Mouse (Mus musculus): Measurements from ENCODE around the gene Tmem178b. TPM values are rescaled to one million over a fixed set of nuclear protein-coding genes. Genes with fewer than 3 reads are reported as not detected.

Gene Tmem178b
- polyA plus RNA-seq, 1 experiment from 2014 or later: 18.2 TPM

DNA sequence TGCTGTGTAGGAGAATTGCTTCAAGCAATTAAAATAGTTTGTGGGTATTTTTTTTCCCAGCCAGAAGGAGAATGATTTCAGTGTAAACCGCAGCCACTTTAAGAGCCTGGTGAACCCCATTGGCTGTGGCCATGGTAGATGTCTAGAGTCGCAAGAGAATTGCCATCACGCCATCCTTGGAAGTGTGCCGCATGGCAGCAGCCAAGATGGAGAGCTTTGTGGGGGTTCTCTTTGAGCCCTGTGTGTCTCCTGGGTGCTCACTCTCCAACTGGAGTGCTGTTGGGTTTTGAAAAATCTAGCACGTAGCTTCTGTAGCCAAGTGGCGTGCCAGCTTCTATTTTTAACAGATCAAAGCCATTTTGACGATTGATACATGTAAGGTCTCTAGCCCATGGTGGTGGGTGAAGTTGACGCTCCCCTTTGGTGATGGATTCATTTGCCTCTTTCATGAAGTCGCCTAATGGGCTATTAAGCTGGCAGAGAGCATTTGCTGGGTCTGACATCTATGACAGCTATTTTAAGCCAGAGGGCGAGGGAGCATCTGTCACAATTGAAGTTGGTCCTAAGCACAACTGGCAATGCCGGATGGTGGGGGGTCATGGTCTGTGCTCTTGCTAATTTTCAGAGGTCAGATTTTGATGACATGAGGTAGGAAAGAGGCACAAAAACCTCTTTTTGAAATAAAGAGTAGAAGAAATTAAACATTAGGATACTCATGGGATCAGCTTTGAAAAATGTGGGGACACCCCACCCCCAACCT, 133.1 kb downstream of the Tmem178b start:
- Histone ChIP-seq H3K36me3 (no peaks in the 10 kb centered on the region), H3K27ac (replicated peaks) (no peak overlapping the region), H3K4me3 (no peak overlapping the region), H3K9me3 (no peaks in the 10 kb centered on the region), H3K27me3 (no peaks in the 10 kb centered on the region), H3K9ac (replicated peaks) (no peak overlapping the region), H3K4me1 (peaks cover 20% of the 10 kb centered on the region), H3K4me2 (replicated peaks) (no peak overlapping the region)
- no peak for ATAC-seq (ENCODE audit: low FRiP score, low read depth)
- WGBS: 77% methylated on average over 11 of the region's 11 CpGs

DNA sequence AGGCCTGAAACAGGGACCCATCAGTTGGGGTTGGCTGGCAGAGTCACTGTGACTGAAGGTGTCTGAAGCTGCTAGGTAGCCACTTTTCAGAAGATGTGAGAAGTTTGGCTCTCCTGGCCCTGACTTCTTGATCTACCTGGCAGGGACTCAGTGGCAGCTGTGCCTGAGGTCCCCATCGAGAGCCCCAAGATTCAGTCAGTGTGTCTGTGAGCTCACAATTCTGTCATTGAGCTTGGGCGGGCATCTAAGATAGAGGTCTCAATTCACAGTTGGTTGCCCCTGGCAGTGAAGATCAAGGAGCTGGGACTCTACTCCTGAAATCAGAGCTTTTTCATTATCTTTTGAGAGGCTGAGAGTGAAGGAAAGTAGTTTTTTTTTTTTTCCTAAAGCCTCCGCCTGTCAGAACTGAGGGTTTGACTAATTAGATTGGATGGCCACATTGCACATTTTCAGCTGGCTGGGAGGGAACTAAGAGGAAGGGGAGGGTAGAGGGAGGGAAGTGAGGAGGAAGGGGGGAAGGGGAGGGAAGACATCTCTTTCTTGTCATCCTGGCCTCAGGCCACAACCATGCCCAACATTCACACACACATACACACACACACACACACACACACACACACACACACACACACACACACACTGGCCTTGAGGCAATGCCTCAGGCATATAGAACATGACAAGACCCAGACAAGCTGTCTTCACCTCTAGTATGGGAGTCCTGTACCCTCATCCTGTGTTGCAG, 135.3 kb downstream of the Tmem178b start:
- 51% methylated on average over 3 of the region's 3 CpGs for WGBS
- Histone ChIP-seq H3K9me3 (no peaks in the 10 kb centered on the region), H3K4me2 (replicated peaks) (no peak overlapping the region), H3K27me3 (no peaks in the 10 kb centered on the region), H3K27ac (replicated peaks) (peak overlapping the region; percentile 46; the same call in 1 of the 2 replicates), H3K4me3 (no peak overlapping the region), H3K36me3 (no peaks in the 10 kb centered on the region), H3K9ac (replicated peaks) (no peak overlapping the region), H3K4me1 (peaks cover 20% of the 10 kb centered on the region)
- peak; percentile 68; the same call in 1 of the 2 replicates for ATAC-seq (ENCODE audit: low FRiP score, low read depth)

DNA sequence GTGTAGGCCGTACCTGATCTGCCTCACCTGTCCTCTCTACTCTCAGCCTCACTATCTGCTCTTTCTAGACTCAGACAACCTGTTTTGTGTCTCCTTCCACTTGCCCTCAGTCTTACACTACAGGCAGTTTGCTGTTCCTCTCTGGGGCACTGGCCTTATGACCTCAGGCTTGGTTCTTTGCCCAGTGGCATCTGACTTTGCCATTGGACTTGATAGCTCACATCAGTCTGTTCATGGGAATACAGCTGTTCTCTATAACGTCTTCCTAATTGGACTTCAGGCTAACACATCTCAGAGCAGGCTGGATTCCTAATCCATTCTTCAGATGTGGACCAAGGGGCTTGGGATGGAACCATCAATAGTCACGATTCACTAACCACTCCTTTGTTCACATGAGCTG, 136.6 kb downstream of the Tmem178b start:
- Histone ChIP-seq H3K9ac (replicated peaks) (no peak overlapping the region), H3K4me3 (no peak overlapping the region), H3K4me2 (replicated peaks) (no peak overlapping the region), H3K4me1 (peaks cover 22% of the 10 kb centered on the region), H3K9me3 (no peaks in the 10 kb centered on the region), H3K27me3 (no peaks in the 10 kb centered on the region), H3K27ac (replicated peaks) (no peak overlapping the region), H3K36me3 (no peaks in the 10 kb centered on the region)
- WGBS: 80% methylated on average over 3 of the region's 3 CpGs
- ATAC-seq (ENCODE audit: low FRiP score, low read depth): no peak

DNA sequence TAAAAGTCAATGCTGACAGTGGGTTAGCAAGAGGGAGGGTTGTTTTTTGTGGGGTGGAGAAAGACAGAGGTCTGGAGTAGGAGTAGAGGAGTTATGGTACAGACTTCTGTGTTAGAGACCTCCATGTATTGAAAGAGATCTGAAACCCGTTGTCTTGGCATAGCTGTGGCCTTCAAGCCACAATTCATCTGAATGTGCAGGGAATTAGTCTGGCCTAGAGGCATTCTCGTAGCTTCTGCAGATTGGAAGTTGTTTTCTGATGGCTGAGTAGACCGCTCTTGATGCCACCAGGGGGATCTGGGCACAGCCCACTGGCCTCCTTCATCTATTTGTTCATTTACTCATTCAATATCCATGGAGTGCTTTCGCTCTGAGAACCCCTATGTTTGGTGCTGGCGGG, 138.0 kb downstream of the Tmem178b start:
- no peak for ATAC-seq (ENCODE audit: low FRiP score, low read depth)
- H3K9me3 ChIP-seq: no peaks in the 10 kb centered on the region
- peaks cover 33% of the 10 kb centered on the region for H3K4me1 ChIP-seq
- H3K4me3 ChIP-seq: no peak overlapping the region
- no peaks in the 10 kb centered on the region for H3K27me3 ChIP-seq
- H3K36me3 ChIP-seq: no peaks in the 10 kb centered on the region
- WGBS: 86% methylated on average over 5 of the region's 5 CpGs
- no peak overlapping the region for H3K9ac ChIP-seq (replicated peaks)
- no peak overlapping the region for H3K27ac ChIP-seq (replicated peaks)
- no peak overlapping the region for H3K4me2 ChIP-seq (replicated peaks)

DNA sequence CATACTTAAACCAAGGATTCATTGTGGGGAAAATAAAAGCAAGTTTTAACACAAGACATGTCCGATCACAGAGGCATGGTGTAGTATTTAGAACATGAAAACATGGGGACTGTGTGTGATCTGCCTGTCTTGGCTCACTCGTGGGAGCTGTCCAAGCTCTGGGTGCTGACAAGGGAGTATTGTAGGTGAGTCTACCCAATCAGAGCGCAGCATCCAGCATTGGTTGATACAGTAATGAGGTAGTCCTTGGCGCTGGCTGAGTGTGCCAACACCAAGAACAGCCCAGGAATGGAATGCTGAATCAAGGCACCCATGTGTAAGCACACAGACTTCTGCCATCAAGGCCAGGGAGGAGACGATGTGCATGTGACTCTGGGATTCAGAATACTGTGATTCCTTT, 138.5 kb downstream of the Tmem178b start:
- Histone ChIP-seq H3K9me3 (no peaks in the 10 kb centered on the region), H3K4me1 (peaks cover 39% of the 10 kb centered on the region), H3K4me2 (replicated peaks) (no peak overlapping the region), H3K9ac (replicated peaks) (no peak overlapping the region), H3K4me3 (no peak overlapping the region), H3K27ac (replicated peaks) (no peak overlapping the region), H3K36me3 (no peaks in the 10 kb centered on the region), H3K27me3 (no peaks in the 10 kb centered on the region)
- ATAC-seq (ENCODE audit: low FRiP score, low read depth): no peak
- 74% methylated on average over 5 of the region's 5 CpGs for WGBS

DNA sequence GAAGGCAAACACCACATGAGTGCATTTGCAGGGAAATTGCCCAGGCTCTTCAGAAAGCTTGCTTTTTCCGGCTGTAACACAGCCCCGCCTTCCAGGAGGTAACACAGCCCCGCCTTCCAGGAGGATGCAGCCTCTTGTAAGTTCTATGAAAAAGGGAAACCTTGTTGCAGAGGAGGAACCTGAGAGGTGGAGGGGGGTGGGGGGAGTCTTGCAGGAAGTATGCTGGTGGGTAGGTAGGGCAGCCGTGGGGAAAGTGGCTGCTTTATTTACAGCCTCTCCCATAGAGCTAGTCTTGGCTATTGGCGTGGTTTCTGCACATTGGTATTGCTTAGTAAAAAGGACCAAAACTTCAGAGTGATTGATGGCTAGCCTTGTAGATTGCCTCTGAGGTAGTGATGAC, 140.3 kb downstream of the Tmem178b start:
- Histone ChIP-seq H3K36me3 (no peaks in the 10 kb centered on the region), H3K27me3 (no peaks in the 10 kb centered on the region), H3K27ac (replicated peaks) (no peak overlapping the region), H3K9me3 (no peaks in the 10 kb centered on the region), H3K4me3 (no peak overlapping the region), H3K4me2 (replicated peaks) (no peak overlapping the region), H3K9ac (replicated peaks) (no peak overlapping the region), H3K4me1 (peaks cover 33% of the 10 kb centered on the region)
- WGBS: 87% methylated on average over 5 of the region's 5 CpGs
- ATAC-seq (ENCODE audit: low FRiP score, low read depth): no peak

DNA sequence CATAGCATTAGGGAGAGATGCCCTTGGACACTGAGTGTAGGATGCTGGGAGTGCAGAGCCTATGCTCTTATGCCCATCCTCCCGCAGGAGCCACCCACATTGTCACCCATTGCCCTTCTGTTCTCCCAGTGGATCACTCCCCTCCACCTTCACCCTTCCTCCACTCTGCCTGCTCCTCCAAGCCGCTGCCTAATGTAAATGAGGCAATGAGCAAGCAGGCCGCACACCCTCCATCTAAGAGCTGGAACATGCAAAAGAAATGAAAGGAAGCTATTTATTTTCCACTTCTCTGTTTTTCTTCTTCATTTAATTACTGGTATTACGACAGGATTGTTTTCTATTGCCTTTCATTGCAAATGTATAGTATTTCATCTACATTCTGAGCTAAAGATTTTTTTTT, 142.1 kb downstream of the Tmem178b start:
- Histone ChIP-seq H3K9ac (replicated peaks) (no peak overlapping the region), H3K27ac (replicated peaks) (peak overlapping the region; percentile 67), H3K9me3 (no peaks in the 10 kb centered on the region), H3K27me3 (no peaks in the 10 kb centered on the region), H3K36me3 (no peaks in the 10 kb centered on the region), H3K4me3 (no peak overlapping the region), H3K4me2 (replicated peaks) (no peak overlapping the region), H3K4me1 (peaks cover 27% of the 10 kb centered on the region)
- WGBS: 64% methylated on average over 4 of the region's 4 CpGs
- ATAC-seq (ENCODE audit: low FRiP score, low read depth): no peak

DNA sequence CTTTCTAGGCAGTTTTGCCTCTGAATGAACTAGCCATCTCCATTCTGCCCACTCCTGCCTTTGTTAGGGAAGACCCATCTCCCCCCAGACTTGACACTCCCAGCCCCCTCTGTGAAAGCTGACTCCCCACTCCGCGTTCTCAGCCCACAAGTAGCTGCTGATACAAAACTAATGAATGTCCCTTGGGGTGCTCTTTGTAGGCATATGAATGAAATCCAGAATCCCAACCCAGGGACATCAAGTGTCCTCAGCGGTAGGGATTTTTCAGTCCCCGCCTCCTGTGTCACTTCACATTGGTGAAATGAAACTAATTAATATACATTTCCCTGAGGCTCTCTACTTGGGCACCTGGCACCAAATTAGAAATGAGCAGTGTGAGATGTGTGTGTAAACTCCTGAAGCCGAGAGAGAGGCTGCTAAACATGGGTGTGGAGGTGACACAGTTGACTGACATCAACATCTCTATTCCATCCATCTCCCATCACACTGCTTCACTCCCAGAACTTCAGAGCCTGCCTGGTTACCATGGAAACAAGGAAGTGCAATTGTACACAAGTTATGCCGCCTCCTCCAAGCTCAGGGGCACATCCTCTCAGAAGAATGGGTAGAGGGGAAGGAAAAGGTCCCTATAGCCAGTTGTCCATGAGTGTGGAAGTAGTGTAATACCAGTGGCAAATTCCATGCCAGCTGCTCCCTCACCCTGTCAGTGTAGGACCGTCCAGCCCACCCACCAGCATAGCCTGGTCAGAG, 142.8 kb downstream of the Tmem178b start:
- H3K4me2 ChIP-seq (replicated peaks): no peak overlapping the region
- no peaks in the 10 kb centered on the region for H3K36me3 ChIP-seq
- peak overlapping the region; percentile 67 for H3K27ac ChIP-seq (replicated peaks)
- no peak overlapping the region for H3K4me3 ChIP-seq
- H3K9me3 ChIP-seq: no peaks in the 10 kb centered on the region
- peaks cover 26% of the 10 kb centered on the region for H3K4me1 ChIP-seq
- WGBS: 36% methylated on average over 7 of the region's 7 CpGs
- no peak overlapping the region for H3K9ac ChIP-seq (replicated peaks)
- H3K27me3 ChIP-seq: no peaks in the 10 kb centered on the region
- peak; percentile 31 for ATAC-seq (ENCODE audit: low FRiP score, low read depth)

DNA sequence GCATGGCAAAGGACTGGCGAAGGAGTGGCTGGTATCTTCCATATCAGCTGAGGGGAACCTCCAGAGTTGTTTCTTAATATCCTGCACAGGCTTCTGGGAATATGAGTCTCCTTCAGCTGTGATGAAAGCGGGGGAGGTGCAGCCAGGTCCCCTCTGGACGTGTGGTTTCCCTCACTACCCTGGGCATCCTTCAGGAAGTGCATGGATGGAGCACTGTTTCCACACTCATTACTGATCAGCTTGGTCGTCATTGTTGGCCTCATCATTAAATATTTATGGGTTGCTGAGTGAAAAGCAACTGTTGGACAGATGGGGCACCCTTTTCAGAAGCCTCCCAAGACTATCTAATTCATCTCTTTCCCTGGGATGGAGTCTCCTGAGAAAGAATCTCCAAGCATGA, 146.3 kb downstream of the Tmem178b start:
- Histone ChIP-seq H3K9ac (replicated peaks) (no peak overlapping the region), H3K9me3 (no peaks in the 10 kb centered on the region), H3K27ac (replicated peaks) (peak overlapping the region; percentile 49), H3K4me3 (no peak overlapping the region), H3K36me3 (no peaks in the 10 kb centered on the region), H3K4me1 (peaks cover 37% of the 10 kb centered on the region), H3K4me2 (replicated peaks) (0 out of 2 replicates have a peak overlapping the region, but pooled peaks have one; percentile 1), H3K27me3 (no peaks in the 10 kb centered on the region)
- 30% methylated on average over 4 of the region's 4 CpGs for WGBS
- ATAC-seq (ENCODE audit: low FRiP score, low read depth): peak; percentile 81

DNA sequence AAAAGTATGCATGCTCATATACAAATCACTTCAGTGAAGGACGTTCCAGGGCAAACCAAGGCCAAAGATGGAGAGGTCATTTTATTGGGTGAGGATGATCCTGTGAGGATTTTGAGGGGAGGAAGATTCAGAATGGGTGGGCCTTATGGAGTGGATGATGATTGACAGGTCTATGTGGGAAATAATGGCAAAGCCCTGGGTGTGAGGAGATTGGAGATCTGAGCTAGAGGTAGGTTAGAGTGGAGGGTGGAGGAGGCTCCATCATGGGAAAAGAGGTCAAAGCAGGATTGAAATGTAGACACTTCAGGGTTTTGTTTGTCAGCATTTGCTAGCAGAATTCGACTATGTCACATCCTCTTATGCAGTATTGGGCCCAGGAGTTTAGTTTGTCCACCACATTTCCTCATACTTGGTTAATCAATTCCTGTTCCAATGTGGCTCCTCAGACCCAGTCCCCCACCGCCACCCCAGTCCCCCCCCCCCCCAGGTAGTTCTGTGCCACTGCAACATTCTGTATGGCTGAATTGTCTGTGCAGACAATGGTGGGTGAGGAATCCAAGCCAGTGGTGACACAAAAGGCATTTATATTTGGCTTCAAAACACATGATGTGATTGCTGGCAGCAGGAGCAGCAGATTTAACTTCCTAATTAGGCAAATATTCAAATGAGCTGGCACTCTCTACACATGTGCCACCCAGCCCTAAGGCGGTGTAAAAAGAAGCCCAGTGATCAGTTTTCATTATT, 150.7 kb downstream of the Tmem178b start:
- Histone ChIP-seq H3K4me1 (peaks cover 22% of the 10 kb centered on the region), H3K27ac (replicated peaks) (peak overlapping the region; percentile 69), H3K27me3 (no peaks in the 10 kb centered on the region), H3K9ac (replicated peaks) (no peak overlapping the region), H3K4me2 (replicated peaks) (no peak overlapping the region), H3K36me3 (no peaks in the 10 kb centered on the region), H3K4me3 (no peak overlapping the region), H3K9me3 (no peaks in the 10 kb centered on the region)
- 73% methylated on average over 4 of the region's 4 CpGs for WGBS
- peak; percentile 60 for ATAC-seq (ENCODE audit: low FRiP score, low read depth)

DNA sequence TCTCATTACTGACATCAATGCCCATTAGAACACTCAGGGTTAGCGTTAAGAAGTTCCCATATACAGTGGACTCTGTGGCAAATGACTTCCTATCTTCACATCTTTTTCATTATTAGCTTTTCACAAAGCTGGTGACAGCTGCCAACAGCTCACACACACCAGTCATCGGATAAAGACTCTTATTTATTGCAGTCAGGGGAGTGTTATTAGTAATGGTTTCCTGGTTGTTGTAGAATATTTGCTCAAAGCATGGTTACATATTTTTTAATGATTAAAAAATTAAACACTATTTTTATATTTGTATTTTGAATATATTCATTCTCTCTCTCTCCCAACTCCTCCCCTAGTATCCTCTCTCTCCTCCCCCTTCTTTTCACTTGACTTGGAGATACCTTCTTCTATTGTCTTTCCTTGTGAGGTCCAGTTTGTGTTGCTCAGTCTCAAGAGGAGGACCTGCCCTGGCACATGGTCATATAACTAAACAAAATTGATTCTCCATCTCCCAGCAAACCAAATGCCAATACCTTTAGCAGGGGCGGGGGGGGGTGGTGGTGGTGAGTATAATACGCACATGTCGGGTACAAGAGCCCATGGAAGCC, 151.4 kb downstream of the Tmem178b start:
- peak overlapping the region; percentile 61; the same call in 1 of the 2 replicates for H3K27ac ChIP-seq (replicated peaks)
- H3K4me2 ChIP-seq (replicated peaks): no peak overlapping the region
- H3K27me3 ChIP-seq: no peaks in the 10 kb centered on the region
- no peak overlapping the region for H3K9ac ChIP-seq (replicated peaks)
- H3K36me3 ChIP-seq: no peaks in the 10 kb centered on the region
- no peaks in the 10 kb centered on the region for H3K9me3 ChIP-seq
- no peak overlapping the region for H3K4me3 ChIP-seq
- WGBS: 78% methylated on average over 5 of the region's 5 CpGs
- ATAC-seq (ENCODE audit: low FRiP score, low read depth): no peak
- peaks cover 18% of the 10 kb centered on the region for H3K4me1 ChIP-seq

All from midbrain, embryonic 12.5 days (tissue).